Mouse (Mus musculus) ovary, postnatal 14 days (tissue): ENCODE measurements around the gene Cald1.

Experiments
- DNase-seq: peaks from one replicate; pipeline ENCODE4 v3.0.0; 2022; ENCODE audit warnings: low spot score

The Cald1 gene

GRCm38 (mm10) chr6:34719141-34719680, 120.9 kb downstream of the Cald1 start:
- DNase-seq, result no peak

- DNase-seq, result no peak
Observed at GRCm38 (mm10) chr6:34720447-34720846, 122.1 kb downstream of the Cald1 start.

GRCm38 (mm10) chr6:34721740-34722139, 123.4 kb downstream of the Cald1 start:
- no peak for DNase-seq

- no peak for DNase-seq
Observed at GRCm38 (mm10) chr6:34722660-34723059, 124.4 kb downstream of the Cald1 start.

- no peak for DNase-seq
Observed at GRCm38 (mm10) chr6:34723250-34723904, 125.1 kb downstream of the Cald1 start.

GRCm38 (mm10) chr6:34725660-34726059, 127.4 kb downstream of the Cald1 start:
- no peak for DNase-seq

GRCm38 (mm10) chr6:34726104-34726503, 127.8 kb downstream of the Cald1 start:
- DNase-seq, result no peak

GRCm38 (mm10) chr6:34727316-34727983, 129.2 kb downstream of the Cald1 start:
- no peak for DNase-seq

GRCm38 (mm10) chr6:34729449-34730151, 131.3 kb downstream of the Cald1 start:
- no peak for DNase-seq

GRCm38 (mm10) chr6:34731007-34731406, 132.7 kb downstream of the Cald1 start:
- no peak for DNase-seq

- no peak for DNase-seq
Observed at GRCm38 (mm10) chr6:34731529-34731928, 133.2 kb downstream of the Cald1 start.

- DNase-seq, result no peak
Observed at GRCm38 (mm10) chr6:34734940-34735695, 136.8 kb downstream of the Cald1 start.

GRCm38 (mm10) chr6:34736934-34737333, 138.6 kb downstream of the Cald1 start:
- no peak for DNase-seq

GRCm38 (mm10) chr6:34743946-34744345, 145.6 kb downstream of the Cald1 start:
- DNase-seq, result no peak

GRCm38 (mm10) chr6:34747846-34748245, 149.5 kb downstream of the Cald1 start:
- DNase-seq, result no peak

- DNase-seq, result no peak
Observed at GRCm38 (mm10) chr6:34748566-34748965, 150.3 kb downstream of the Cald1 start.

GRCm38 (mm10) chr6:34749526-34749925, 151.2 kb downstream of the Cald1 start:
- DNase-seq, result no peak

- no peak for DNase-seq
Observed at GRCm38 (mm10) chr6:34750487-34751120, 152.3 kb downstream of the Cald1 start.

- DNase-seq, result no peak
Observed at GRCm38 (mm10) chr6:34751625-34752024, 153.3 kb downstream of the Cald1 start.

GRCm38 (mm10) chr6:34754448-34754847, 156.1 kb downstream of the Cald1 start:
- DNase-seq, result peak; percentile 38

- DNase-seq, result no peak
Observed at GRCm38 (mm10) chr6:34758340-34758739, 160.0 kb downstream of the Cald1 start.

- DNase-seq, result peak; percentile 25
Observed at GRCm38 (mm10) chr6:34760023-34760422, 161.7 kb downstream of the Cald1 start.
